Mouse (Mus musculus): ENCODE results near the gene Ubash3a.
A peak's percentile ranks its signal among the peaks of the same experiment; 100 is the strongest.

Ubash3a gene

GRCm38 (mm10) chr17:31216068-31216955, 8.6 kb downstream of the Ubash3a start:
- DNase-seq = peak; percentile 65

- DNase-seq = no peak
These were observed 15.2 kb downstream of the Ubash3a start for GRCm38 (mm10) chr17:31222810-31223310.

GRCm38 (mm10) chr17:31223835-31224234, 16.2 kb downstream of the Ubash3a start:
- DNase-seq = no peak

GRCm38 (mm10) chr17:31224591-31224990, 16.9 kb downstream of the Ubash3a start:
- DNase-seq = no peak

- no peak for DNase-seq
These were observed 18.7 kb downstream of the Ubash3a start for GRCm38 (mm10) chr17:31226368-31226767.

- no peak for DNase-seq
These were observed 19.3 kb downstream of the Ubash3a start for GRCm38 (mm10) chr17:31226931-31227330.

- no peak for DNase-seq
These were observed 24.1 kb downstream of the Ubash3a start for GRCm38 (mm10) chr17:31231780-31232179.

- DNase-seq = no peak
These were observed 24.8 kb downstream of the Ubash3a start for GRCm38 (mm10) chr17:31232251-31233010.

- no peak for DNase-seq
These were observed 28.2 kb downstream of the Ubash3a start for GRCm38 (mm10) chr17:31235915-31236314.

GRCm38 (mm10) chr17:31238234-31239020, 30.8 kb downstream of the Ubash3a start:
- DNase-seq = no peak

- DNase-seq = no peak
These were observed 33.5 kb downstream of the Ubash3a start for GRCm38 (mm10) chr17:31241156-31241555.

- peak; percentile 54 for DNase-seq
These were observed 35.1 kb downstream of the Ubash3a start for GRCm38 (mm10) chr17:31242764-31243163.

- no peak for DNase-seq
These were observed 37.6 kb downstream of the Ubash3a start for GRCm38 (mm10) chr17:31245321-31245720.

- DNase-seq = no peak
These were observed 39.5 kb downstream of the Ubash3a start for GRCm38 (mm10) chr17:31247144-31247543.

- no peak for DNase-seq
These were observed 46.3 kb downstream of the Ubash3a start for GRCm38 (mm10) chr17:31253951-31254350.

GRCm38 (mm10) chr17:31254463-31254931, 46.8 kb downstream of the Ubash3a start:
- DNase-seq = peak; percentile 88

GRCm38 (mm10) chr17:31257149-31257548, 49.5 kb downstream of the Ubash3a start:
- no peak for DNase-seq

- DNase-seq = no peak
These were observed 50.2 kb downstream of the Ubash3a start for GRCm38 (mm10) chr17:31257898-31258297.

GRCm38 (mm10) chr17:31258310-31258865, 50.7 kb downstream of the Ubash3a start:
- no peak for DNase-seq

- no peak for DNase-seq
These were observed 51.5 kb downstream of the Ubash3a start for GRCm38 (mm10) chr17:31259145-31259544.

GRCm38 (mm10) chr17:31259825-31260224, 52.2 kb downstream of the Ubash3a start:
- DNase-seq = no peak

GRCm38 (mm10) chr17:31260430-31260829, 52.8 kb downstream of the Ubash3a start:
- DNase-seq = peak; percentile 81

Measured in kidney, postnatal 10 days (tissue).